Mouse (Mus musculus): Measurements from ENCODE around the gene Med16. TPM values are rescaled to one million over a fixed set of nuclear protein-coding genes. Genes with fewer than 3 reads are reported as not detected.

The Med16 gene
- total and polyA plus RNA-seq, 3 experiments: 10.4 to 49.4 (median 12.0) TPM

- Histone ChIP-seq H3K36me3 (replicated peaks) (peaks cover 19% of the 10 kb centered on the region), H3K27me3 (ENCODE audit: insufficient read depth, low read length) (no peaks in the 10 kb centered on the region; the same call in 1 of the 2 replicates), H3K4me3 (ENCODE audit: low read depth, low read length) (peak overlapping the region; percentile 95), H3K9me3 (replicated peaks) (peaks cover 9% of the 10 kb centered on the region), H3K4me1 (ENCODE audit: insufficient read depth, low read depth, low read length) (peaks cover 47% of the 10 kb centered on the region)
- no peak for DNase-seq (ENCODE audit: low spot score)
- no peak for ATAC-seq (ENCODE audit: extremely low read depth, insufficient number of reproducible peaks, low FRiP score, poor library complexity, severe bottlenecking)
- no peak for TF ChIP-seq GATA1 (IDR thresholded peaks at IDR 0.05; ENCODE audit: borderline replicate concordance, low read length)
- TF ChIP-seq POLR2AphosphoS5 (IDR thresholded peaks at IDR 0.05; ENCODE audit: insufficient replicate concordance, low read depth, low read length): no peak
- TF ChIP-seq CTCF (IDR thresholded peaks at IDR 0.05; ENCODE audit: low read depth, low read length): no peak
- TF ChIP-seq TAL1 (conservative IDR thresholded peaks at IDR 0.05; ENCODE audit: low read depth, low read length): no peak
- no peak for TF ChIP-seq GATA2 (IDR thresholded peaks at IDR 0.05; ENCODE audit: borderline replicate concordance, low read depth, low read length)
Measured at GRCm38 (mm10) chr10:79925785-79926490, 17.2 kb upstream of the Med16 start.

- Histone ChIP-seq H3K36me3 (replicated peaks) (peaks cover 11% of the 10 kb centered on the region), H3K4me3 (ENCODE audit: low read depth, low read length) (peak overlapping the region; percentile 35; the same call in 1 of the 2 replicates), H3K27me3 (ENCODE audit: insufficient read depth, low read length) (no peaks in the 10 kb centered on the region; the same call in 1 of the 2 replicates), H3K9me3 (replicated peaks) (peaks cover 15% of the 10 kb centered on the region), H3K4me1 (ENCODE audit: insufficient read depth, low read depth, low read length) (peaks cover 47% of the 10 kb centered on the region)
- ATAC-seq (ENCODE audit: extremely low read depth, insufficient number of reproducible peaks, low FRiP score, poor library complexity, severe bottlenecking): no peak
- TF ChIP-seq POLR2AphosphoS5 (IDR thresholded peaks at IDR 0.05; ENCODE audit: insufficient replicate concordance, low read depth, low read length) (no peak), GATA1 (IDR thresholded peaks at IDR 0.05; ENCODE audit: borderline replicate concordance, low read length) (no peak), CTCF (IDR thresholded peaks at IDR 0.05; ENCODE audit: low read depth, low read length) (peak; percentile 100)
- DNase-seq (ENCODE audit: low spot score): no peak
Measured at GRCm38 (mm10) chr10:79924998-79925784, 16.5 kb upstream of the Med16 start.

GRCm38 (mm10) chr10:79921572-79921971, 12.8 kb upstream of the Med16 start:
- peaks cover 64% of the 10 kb centered on the region for H3K4me1 ChIP-seq (ENCODE audit: insufficient read depth, low read depth, low read length)
- no peak overlapping the region for H3K4me3 ChIP-seq (ENCODE audit: low read depth, low read length)
- peaks cover 15% of the 10 kb centered on the region for H3K9me3 ChIP-seq (replicated peaks)
- DNase-seq (ENCODE audit: low spot score) (no peak), ATAC-seq (ENCODE audit: extremely low read depth, insufficient number of reproducible peaks, low FRiP score, poor library complexity, severe bottlenecking) (no peak)
- no peaks in the 10 kb centered on the region; the same call in 1 of the 2 replicates for H3K27me3 ChIP-seq (ENCODE audit: insufficient read depth, low read length)
- TF ChIP-seq CTCF (IDR thresholded peaks at IDR 0.05; ENCODE audit: low read depth, low read length) (no peak), GATA1 (IDR thresholded peaks at IDR 0.05; ENCODE audit: borderline replicate concordance, low read length) (no peak)
- H3K36me3 ChIP-seq (replicated peaks): no peaks in the 10 kb centered on the region

- TF ChIP-seq GATA2 (IDR thresholded peaks at IDR 0.05; ENCODE audit: borderline replicate concordance, low read depth, low read length): no peak
- no peak for TF ChIP-seq POLR2AphosphoS5 (IDR thresholded peaks at IDR 0.05; ENCODE audit: insufficient replicate concordance, low read depth, low read length)
- no peak for TF ChIP-seq GATA1 (IDR thresholded peaks at IDR 0.05; ENCODE audit: borderline replicate concordance, low read length)
- TF ChIP-seq CTCF (IDR thresholded peaks at IDR 0.05; ENCODE audit: low read depth, low read length): no peak
- TF ChIP-seq TAL1 (conservative IDR thresholded peaks at IDR 0.05; ENCODE audit: low read depth, low read length): no peak
- Histone ChIP-seq H3K4me3 (ENCODE audit: low read depth, low read length) (peak within 1 kb of the TSS; percentile 26; the same call in 1 of the 2 replicates), H3K27me3 (ENCODE audit: insufficient read depth, low read length) (no peaks in the 10 kb centered on the region; the same call in 1 of the 2 replicates), H3K36me3 (replicated peaks) (no peaks in the 10 kb centered on the region), H3K9me3 (replicated peaks) (peaks cover 15% of the 10 kb centered on the region), H3K4me1 (ENCODE audit: insufficient read depth, low read depth, low read length) (peaks cover 61% of the 10 kb centered on the region)
- ATAC-seq (ENCODE audit: extremely low read depth, insufficient number of reproducible peaks, low FRiP score, poor library complexity, severe bottlenecking): no peak
- no peak for DNase-seq (ENCODE audit: low spot score)
Measured at GRCm38 (mm10) chr10:79920958-79921535, 12.3 kb upstream of the Med16 start, which contains the start of gene R3hdm4. R3hdm4 (minus strand) TSS chr10:79921208.

- Histone ChIP-seq H3K4me3 (ENCODE audit: low read depth, low read length) (0 out of 2 replicates have a peak overlapping the region, but pooled peaks have one; percentile 26), H3K36me3 (replicated peaks) (peaks cover 1% of the 10 kb centered on the region), H3K4me1 (ENCODE audit: insufficient read depth, low read depth, low read length) (peaks cover 62% of the 10 kb centered on the region), H3K27me3 (ENCODE audit: insufficient read depth, low read length) (no peaks in the 10 kb centered on the region; the same call in 1 of the 2 replicates), H3K9me3 (replicated peaks) (peaks cover 15% of the 10 kb centered on the region)
- ATAC-seq (ENCODE audit: extremely low read depth, insufficient number of reproducible peaks, low FRiP score, poor library complexity, severe bottlenecking): no peak
- TF ChIP-seq TAL1 (conservative IDR thresholded peaks at IDR 0.05; ENCODE audit: low read depth, low read length) (no peak), GATA1 (IDR thresholded peaks at IDR 0.05; ENCODE audit: borderline replicate concordance, low read length) (no peak), CTCF (IDR thresholded peaks at IDR 0.05; ENCODE audit: low read depth, low read length) (no peak), POLR2AphosphoS5 (IDR thresholded peaks at IDR 0.05; ENCODE audit: insufficient replicate concordance, low read depth, low read length) (no peak), GATA2 (IDR thresholded peaks at IDR 0.05; ENCODE audit: borderline replicate concordance, low read depth, low read length) (no peak)
- no peak for DNase-seq (ENCODE audit: low spot score)
Measured at GRCm38 (mm10) chr10:79920056-79920890, 11.6 kb upstream of the Med16 start.
